Mouse (Mus musculus) CH12.LX (cell line): ENCODE measurements around the gene Tmprss11e. TPM values are rescaled to one million over a fixed set of nuclear protein-coding genes. Genes with fewer than 3 reads are reported as not detected.

Experiments used
- DNase-seq: peaks from one replicate; pipeline ENCODE4 v3.0.0-alpha.2; 2013; ENCODE audit errors: extremely low read depth
- H3K27ac ChIP-seq: 2 replicates; pipeline ENCODE4 v1.5.1; 2012; ENCODE audit warnings: low read depth, mild to moderate bottlenecking, control low read depth, moderate library complexity; ENCODE audit not compliant: insufficient read depth
- H3K27me3 ChIP-seq: replicated peaks from 2 replicates; pipeline ENCODE3; 2012; ENCODE audit warnings: inconsistent platforms
- H3K36me3 ChIP-seq, 2 experiments: replicated peaks in 1 of 2; 2 replicates each; pipeline versions ENCODE3 to v1.6.1; 2012; ENCODE audit warnings: inconsistent platforms in 1 of 2, low read length in 1 of 2, mild to moderate bottlenecking in 1 of 2, mixed read lengths in 1 of 2, moderate library complexity in 1 of 2; ENCODE audit not compliant: control insufficient read depth in 1 of 2, insufficient read depth in 1 of 2
- H3K4me1 ChIP-seq, 2 experiments: 2 replicates each; pipeline ENCODE4 v1.6.1; 2012; ENCODE audit warnings: inconsistent platforms in 1 of 2, moderate library complexity in 1 of 2; ENCODE audit not compliant: insufficient read depth in 2 of 2, control insufficient read depth in 1 of 2
- H3K4me2 ChIP-seq: 2 replicates; pipeline ENCODE4 v1.6.1; 2012; ENCODE audit warnings: low read depth, mild to moderate bottlenecking, control low read depth; ENCODE audit not compliant: poor library complexity, insufficient read depth, severe bottlenecking
- H3K4me3 ChIP-seq, 3 experiments: fragments of 150-350 bp in 1 of 3; sonication (generic) in 1 of 3; replicated peaks in 1 of 3; 2 replicates each; pipeline versions ENCODE3 to v1.5.1; 2011 to 2012; ENCODE audit warnings: low read depth in 2 of 3, low read length in 2 of 3, mild to moderate bottlenecking in 2 of 3, moderate library complexity in 2 of 3, control low read depth in 1 of 3, improper control_type of control experiment in 1 of 3, inconsistent platforms in 1 of 3, mixed read lengths in 1 of 3; ENCODE audit not compliant: poor library complexity in 1 of 3
- H3K79me2 ChIP-seq: replicated peaks from 2 replicates; pipeline ENCODE4 v1.6.1; 2012; ENCODE audit warnings: mild to moderate bottlenecking, moderate library complexity; ENCODE audit not compliant: control insufficient read depth, poor library complexity, insufficient read depth, severe bottlenecking; ENCODE audit errors: extremely low read depth
- H3K9ac ChIP-seq: 2 replicates; pipeline ENCODE4 v1.6.1; 2012; ENCODE audit warnings: low read depth, mild to moderate bottlenecking, control low read depth, moderate library complexity; ENCODE audit not compliant: insufficient read depth
- H3K9me3 ChIP-seq: replicated peaks from 2 replicates; pipeline ENCODE3; 2012; ENCODE audit warnings: low read length, inconsistent platforms, mixed read lengths
- BHLHE40 ChIP-seq: IDR thresholded peaks from 2 replicates; pipeline ENCODE4 v1.6.1; 2011; ENCODE audit warnings: mild to moderate bottlenecking, low read depth, low read length, improper control_type of control experiment
- CHD1 ChIP-seq: IDR thresholded peaks from 2 replicates; pipeline ENCODE4 v1.6.1; 2012; ENCODE audit warnings: low read depth, low read length, improper control_type of control experiment, inconsistent platforms
- CTCF ChIP-seq, 2 experiments: IDR thresholded peaks in 1 of 2; conservative IDR thresholded peaks in 1 of 2; 2 replicates each; pipeline ENCODE4 v1.5.1; 2011 to 2012; ENCODE audit warnings: low read depth in 2 of 2, low read length in 2 of 2, improper control_type of control experiment in 1 of 2, inconsistent platforms in 1 of 2, mild to moderate bottlenecking in 1 of 2, moderate library complexity in 1 of 2
- E2F4 ChIP-seq: IDR thresholded peaks from 2 replicates; pipeline ENCODE4 v1.6.1; 2011; ENCODE audit warnings: low read depth, low read length, improper control_type of control experiment; ENCODE audit not compliant: insufficient replicate concordance
- ELF1 ChIP-seq: IDR thresholded peaks from 2 replicates; pipeline ENCODE4 v1.6.1; 2014; ENCODE audit warnings: low read depth, mild to moderate bottlenecking, inconsistent platforms, low read length, improper control_type of control experiment
- EP300 ChIP-seq: IDR thresholded peaks from 2 replicates; pipeline ENCODE4 v1.6.1; 2011; ENCODE audit warnings: low read length, improper control_type of control experiment
- IRF4 ChIP-seq: IDR thresholded peaks from 2 replicates; pipeline ENCODE4 v1.6.1; 2014; ENCODE audit warnings: low read depth, mild to moderate bottlenecking, inconsistent platforms, low read length, improper control_type of control experiment
- JUND ChIP-seq: conservative IDR thresholded peaks from 2 replicates; pipeline ENCODE4 v1.6.1; 2011; ENCODE audit warnings: low read depth, low read length, improper control_type of control experiment
- MAFK ChIP-seq: IDR thresholded peaks from 2 replicates; pipeline ENCODE4 v1.6.1; 2011; ENCODE audit warnings: low read length, improper control_type of control experiment; ENCODE audit not compliant: insufficient replicate concordance
- MYC ChIP-seq: IDR thresholded peaks from 2 replicates; pipeline ENCODE4 v1.6.1; 2011; ENCODE audit warnings: low read depth, mild to moderate bottlenecking, improper control_type of control experiment, low read length
- PAX5 ChIP-seq: IDR thresholded peaks from 2 replicates; pipeline ENCODE4 v1.6.1; 2012; ENCODE audit warnings: low read length, inconsistent platforms, mixed read lengths
- POLR2A ChIP-seq: IDR thresholded peaks from 2 replicates; pipeline ENCODE4 v1.6.1; 2011; ENCODE audit warnings: low read depth, mild to moderate bottlenecking, improper control_type of control experiment, low read length
- SMC3 ChIP-seq: IDR thresholded peaks from 2 replicates; pipeline ENCODE4 v1.6.1; 2011; ENCODE audit warnings: low read depth, low read length, improper control_type of control experiment
- TBP ChIP-seq: conservative IDR thresholded peaks from 2 replicates; pipeline ENCODE4 v1.6.1; 2011; ENCODE audit warnings: low read depth, low read length, improper control_type of control experiment
- TCF12 ChIP-seq: IDR thresholded peaks from 2 replicates; pipeline ENCODE4 v1.6.1; 2014; ENCODE audit warnings: low read depth, mild to moderate bottlenecking, inconsistent platforms, low read length, improper control_type of control experiment
- USF1 ChIP-seq: IDR thresholded peaks from 2 replicates; pipeline ENCODE4 v1.6.1; 2014; ENCODE audit warnings: low read depth, mild to moderate bottlenecking, inconsistent platforms, low read length, improper control_type of control experiment
- ZKSCAN1 ChIP-seq: IDR thresholded peaks from 2 replicates; pipeline ENCODE4 v1.6.1; 2012; ENCODE audit warnings: low read depth, inconsistent platforms, low read length, improper control_type of control experiment, borderline replicate concordance
- dilution Hi-C: fragments of 300-500 bp; cut with MboI; formaldehyde crosslinking; loops from 2 replicates; pipeline ENCODE4 v1.14.3; 2020; ENCODE audit warnings: low sequenced_read_pairs; ENCODE audit not compliant: extremely low pct_unique_long_range_greater_than_20kb, extremely low pct_ligation_motif_present
- in situ Hi-C: fragments of 300-500 bp; cut with MboI; formaldehyde crosslinking; loops from 3 replicates; pipeline ENCODE4 v1.14.3; 2019; ENCODE audit warnings: low sequenced_read_pairs, low pct_ligation_motif_present, low pct_unique_long_range_greater_than_20kb, mixed read lengths
- polyA plus RNA-seq: library from polyadenylated mRNA; unstranded; fragments of >175 nt; gene quantifications from 2 replicates; pipeline ENCODE4 v1.2.1, GENCODE M21; 2012; ENCODE audit warnings: low read depth; ENCODE audit not compliant: insufficient read length
- total RNA-seq, 2 experiments: library from RNA; depleted of rRNA; stranded (reverse); fragments of 300-350 nt in 1 of 2; fragments of >200 nt in 1 of 2; gene quantifications; 2 replicates each; pipeline ENCODE4 v1.2.3; 2012 to 2014

Tmprss11e gene
- total and polyA plus RNA-seq, 3 experiments = not detected

DNA sequence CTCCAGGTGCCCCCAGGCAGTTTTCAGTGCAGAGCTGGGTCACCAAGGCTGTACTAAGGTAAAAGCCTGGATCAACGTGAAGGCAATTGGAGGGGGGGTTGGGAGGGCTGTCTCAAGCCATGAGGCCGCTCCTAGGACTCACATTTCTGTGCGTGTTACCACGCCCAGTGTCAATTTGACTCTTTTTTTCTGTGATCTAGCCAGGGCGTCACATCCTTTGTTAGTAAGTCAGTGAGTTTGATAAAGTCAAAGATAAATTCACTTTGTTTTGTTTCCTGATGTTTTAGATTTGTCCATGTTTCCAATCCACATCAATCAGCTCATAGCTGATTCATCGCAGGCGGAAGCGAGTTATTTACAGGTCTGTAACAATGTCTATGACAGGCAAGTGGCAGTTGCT is 37.4 kb upstream of the Tmprss11e start:
- in situ Hi-C loops = no loop called here
- no peak overlapping the region for H3K4me3 ChIP-seq
- no peak overlapping the region for H3K4me2 ChIP-seq
- H3K4me1 ChIP-seq = no peaks in the 10 kb centered on the region
- no peak for DNase-seq
- no peak for TF ChIP-seq MAFK
- TF ChIP-seq EP300 = no peak
- no peak for TF ChIP-seq PAX5
- no peak for TF ChIP-seq TBP
- TF ChIP-seq BHLHE40 = no peak
- no peak for TF ChIP-seq JUND
- no peak for TF ChIP-seq ELF1
- no peak for TF ChIP-seq IRF4
- TF ChIP-seq E2F4 = no peak
- no peak for TF ChIP-seq POLR2A
- no peak for TF ChIP-seq TCF12
- TF ChIP-seq CTCF (conservative IDR thresholded peaks at IDR 0.05 in 1 of 2, IDR thresholded peaks at IDR 0.05 in 1 of 2; ENCODE audit: low read depth in 2 of 2, low read length in 2 of 2) = no peak
- TF ChIP-seq CHD1 = no peak
- TF ChIP-seq USF1 = no peak
- TF ChIP-seq MYC = no peak
- TF ChIP-seq, all 38 proteins: peak for 0
- dilution Hi-C loops = no loop called here
- H3K27ac ChIP-seq = no peak overlapping the region
- H3K9ac ChIP-seq = no peak overlapping the region
- no peaks in the 10 kb centered on the region for H3K9me3 ChIP-seq
- H3K79me2 ChIP-seq = no peaks in the 10 kb centered on the region
- H3K36me3 ChIP-seq = no peaks in the 10 kb centered on the region
- no peaks in the 10 kb centered on the region for H3K27me3 ChIP-seq

DNA sequence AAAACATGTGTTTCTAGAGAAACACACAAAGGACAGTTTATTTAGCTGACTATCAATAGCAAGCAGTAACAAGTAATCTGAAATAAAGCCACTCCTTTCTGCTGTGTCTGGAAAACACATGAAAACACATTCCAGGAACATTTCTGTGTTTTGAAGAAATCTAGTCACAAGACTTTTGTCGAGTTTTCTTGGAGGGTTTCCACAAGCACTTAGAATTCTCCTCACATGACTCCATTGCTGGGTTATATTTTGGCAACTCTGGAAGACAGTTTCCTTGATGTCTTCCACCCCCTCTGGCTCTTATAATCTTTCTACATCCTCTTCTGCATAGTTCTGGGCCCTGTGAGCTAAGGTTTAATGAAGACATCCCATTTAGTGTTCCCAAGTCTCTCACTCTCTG is 32.9 kb upstream of the Tmprss11e start:
- H3K9ac ChIP-seq = no peak overlapping the region
- H3K9me3 ChIP-seq = no peaks in the 10 kb centered on the region
- in situ Hi-C loops = no loop called here
- H3K4me2 ChIP-seq = no peak overlapping the region
- dilution Hi-C loops = no loop called here
- no peaks in the 10 kb centered on the region for H3K27me3 ChIP-seq
- DNase-seq = no peak
- no peaks in the 10 kb centered on the region for H3K79me2 ChIP-seq
- H3K4me1 ChIP-seq = no peaks in the 10 kb centered on the region
- no peaks in the 10 kb centered on the region for H3K36me3 ChIP-seq
- no peak overlapping the region for H3K4me3 ChIP-seq
- TF ChIP-seq MAFK (no peak), EP300 (no peak), POLR2A (no peak), SMC3 (no peak), CTCF (conservative IDR thresholded peaks at IDR 0.05 in 1 of 2, IDR thresholded peaks at IDR 0.05 in 1 of 2; ENCODE audit: low read depth in 2 of 2, low read length in 2 of 2) (no peak), ZKSCAN1 (no peak)
- TF ChIP-seq, all 38 proteins: peak for 0
- H3K27ac ChIP-seq = no peak overlapping the region
